Mouse (Mus musculus): Measurements from ENCODE around the gene Fastk. TPM values are rescaled to one million over a fixed set of nuclear protein-coding genes. Genes with fewer than 3 reads are reported as not detected.

Gene Fastk
- polyA plus RNA-seq, 1 experiment: 481 TPM

DNA sequence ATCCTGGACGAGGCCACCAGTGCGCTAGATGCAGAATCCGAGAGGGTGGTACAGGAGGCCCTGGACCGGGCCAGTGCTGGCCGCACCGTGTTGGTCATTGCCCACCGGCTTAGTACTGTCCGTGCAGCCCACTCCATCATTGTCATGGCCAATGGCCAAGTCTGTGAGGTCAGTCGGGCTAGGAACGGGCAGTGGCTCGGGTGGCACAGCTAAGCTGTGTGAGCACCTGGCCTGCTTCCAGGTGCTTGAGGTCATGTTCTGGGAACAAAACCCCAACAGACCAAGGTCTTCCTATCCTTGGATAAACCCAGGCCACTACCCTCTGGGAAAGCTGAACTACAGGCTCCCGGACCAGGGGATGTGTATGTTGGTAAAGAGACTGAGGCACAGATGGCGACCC, 36.4 kb downstream of the Fastk start:
- no peak overlapping the region for H3K4me3 ChIP-seq (ENCODE audit: control insufficient read depth, insufficient read depth, low read length)
- no peak for DNase-seq
- 95% methylated on average over 13 of the region's 13 CpGs for WGBS
- TF ChIP-seq POLR2A (IDR thresholded peaks at IDR 0.05; ENCODE audit: control insufficient read depth, extremely low read depth, insufficient read depth, low read length, poor library complexity) (no peak), CTCF (IDR thresholded peaks at IDR 0.05; ENCODE audit: borderline replicate concordance, control insufficient read depth, extremely low read depth, insufficient read depth, low read length, poor library complexity) (no peak)
- no peaks in the 10 kb centered on the region; the same call in 1 of the 2 replicates for H3K27me3 ChIP-seq (ENCODE audit: control insufficient read depth, insufficient read depth, low read length)
- H3K36me3 ChIP-seq (ENCODE audit: control insufficient read depth, insufficient read depth, low read length): no peaks in the 10 kb centered on the region
- no peak overlapping the region for H3K27ac ChIP-seq (ENCODE audit: control insufficient read depth, insufficient read depth, low read length)
- no peaks in the 10 kb centered on the region for H3K4me1 ChIP-seq (replicated peaks; ENCODE audit: control insufficient read depth, insufficient read depth, low read length)

DNA sequence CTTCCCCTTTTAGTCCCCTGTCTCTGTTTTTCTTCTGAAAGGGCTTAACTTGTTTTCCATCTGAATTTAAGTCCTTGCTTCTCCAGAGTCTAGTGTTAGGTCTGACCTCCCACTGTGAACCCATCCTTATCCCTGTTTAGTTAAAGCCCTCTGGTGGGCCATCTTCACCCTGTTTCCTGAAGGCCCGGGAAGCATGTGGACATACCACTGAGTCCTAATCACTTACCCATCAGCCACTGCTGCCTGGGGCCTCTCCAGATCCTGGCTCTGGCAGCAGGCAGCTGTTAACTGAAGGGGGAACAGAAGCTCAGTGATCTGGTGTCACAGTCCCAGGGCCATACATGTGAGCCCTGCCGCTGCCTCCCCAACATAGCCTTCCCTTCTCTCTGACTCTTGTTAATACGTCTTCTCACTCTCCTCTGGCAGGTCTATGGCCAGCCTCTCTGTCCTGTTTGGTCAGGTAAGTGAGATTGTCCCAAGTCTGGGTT, 39.7 kb downstream of the Fastk start:
- WGBS: 97% methylated on average over 3 of the region's 3 CpGs
- Histone ChIP-seq H3K4me3 (ENCODE audit: control insufficient read depth, insufficient read depth, low read length) (no peak overlapping the region), H3K36me3 (ENCODE audit: control insufficient read depth, insufficient read depth, low read length) (no peaks in the 10 kb centered on the region), H3K27me3 (ENCODE audit: control insufficient read depth, insufficient read depth, low read length) (no peaks in the 10 kb centered on the region), H3K27ac (ENCODE audit: control insufficient read depth, insufficient read depth, low read length) (no peak overlapping the region), H3K4me1 (replicated peaks; ENCODE audit: control insufficient read depth, insufficient read depth, low read length) (no peaks in the 10 kb centered on the region)
- DNase-seq: no peak
- TF ChIP-seq POLR2A (IDR thresholded peaks at IDR 0.05; ENCODE audit: control insufficient read depth, extremely low read depth, insufficient read depth, low read length, poor library complexity) (no peak), CTCF (IDR thresholded peaks at IDR 0.05; ENCODE audit: borderline replicate concordance, control insufficient read depth, extremely low read depth, insufficient read depth, low read length, poor library complexity) (no peak)

DNA sequence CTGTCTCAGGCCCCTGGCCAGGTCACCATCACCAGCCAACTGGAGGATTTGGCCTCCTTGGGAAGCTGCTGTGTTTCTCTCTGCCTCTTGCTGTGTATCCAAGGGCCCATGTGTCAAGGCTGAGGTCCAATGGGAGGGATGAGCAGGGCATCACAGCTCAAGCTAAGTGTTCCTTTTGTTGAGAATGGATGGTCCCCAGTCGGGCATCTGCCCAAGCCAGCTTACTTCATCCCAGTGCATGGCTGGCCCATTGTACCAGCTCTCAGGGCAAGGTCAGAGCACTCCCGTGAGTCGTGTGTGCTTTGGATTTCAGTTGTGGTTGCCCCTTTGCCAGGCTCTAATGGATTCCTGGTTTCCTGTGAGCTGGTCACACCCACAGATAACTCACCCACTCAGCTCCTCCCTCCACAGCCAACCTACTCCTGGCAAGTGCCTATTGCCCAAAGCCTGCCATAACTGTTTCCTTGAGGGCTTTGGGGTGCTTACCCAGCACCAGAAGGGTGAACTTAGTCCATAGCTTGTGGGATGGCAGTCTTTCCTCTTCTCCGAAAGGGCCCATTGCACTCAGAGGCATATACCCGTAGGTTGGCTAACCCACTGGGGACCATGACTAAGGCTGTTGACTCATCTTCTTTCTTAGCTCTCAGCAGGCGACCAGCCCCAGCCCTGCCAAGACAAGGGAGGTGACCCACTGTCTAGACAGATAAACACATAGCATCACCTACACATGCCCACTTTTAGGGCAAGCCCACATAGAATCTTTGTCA, 40.3 kb downstream of the Fastk start:
- no peaks in the 10 kb centered on the region for H3K27me3 ChIP-seq (ENCODE audit: control insufficient read depth, insufficient read depth, low read length)
- 84% methylated on average over 6 of the region's 6 CpGs for WGBS
- H3K36me3 ChIP-seq (ENCODE audit: control insufficient read depth, insufficient read depth, low read length): no peaks in the 10 kb centered on the region

DNA sequence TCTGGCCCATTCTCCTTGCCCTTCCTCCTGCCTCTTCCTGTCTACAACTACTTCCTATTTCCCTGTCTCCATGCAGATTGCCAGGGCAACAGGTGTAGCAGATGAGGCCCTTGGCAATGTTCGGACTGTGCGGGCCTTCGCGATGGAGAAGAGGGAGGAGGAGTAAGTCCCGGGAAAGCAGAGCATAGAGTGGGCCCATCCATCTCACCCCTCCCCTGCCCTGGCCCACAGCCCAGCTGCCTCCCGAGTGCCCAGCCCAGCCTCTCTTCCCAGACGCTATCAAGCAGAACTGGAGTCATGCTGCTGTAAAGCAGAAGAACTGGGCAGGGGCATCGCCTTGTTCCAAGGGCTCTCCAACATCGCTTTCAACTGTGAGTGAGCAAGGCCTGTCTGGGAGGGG, 43.1 kb downstream of the Fastk start:
- Histone ChIP-seq H3K27me3 (ENCODE audit: control insufficient read depth, insufficient read depth, low read length) (no peaks in the 10 kb centered on the region), H3K27ac (ENCODE audit: control insufficient read depth, insufficient read depth, low read length) (no peak overlapping the region), H3K4me1 (replicated peaks; ENCODE audit: control insufficient read depth, insufficient read depth, low read length) (no peaks in the 10 kb centered on the region), H3K36me3 (ENCODE audit: control insufficient read depth, insufficient read depth, low read length) (no peaks in the 10 kb centered on the region), H3K4me3 (ENCODE audit: control insufficient read depth, insufficient read depth, low read length) (no peak overlapping the region)
- TF ChIP-seq POLR2A (IDR thresholded peaks at IDR 0.05; ENCODE audit: control insufficient read depth, extremely low read depth, insufficient read depth, low read length, poor library complexity) (no peak), CTCF (IDR thresholded peaks at IDR 0.05; ENCODE audit: borderline replicate concordance, control insufficient read depth, extremely low read depth, insufficient read depth, low read length, poor library complexity) (no peak)
- no peak for DNase-seq
- 97% methylated on average over 9 of the region's 9 CpGs for WGBS

More for the DNA sequence above, 40.3 kb downstream of the Fastk start:
- Histone ChIP-seq H3K4me3 (ENCODE audit: control insufficient read depth, insufficient read depth, low read length) (no peak overlapping the region), H3K27ac (ENCODE audit: control insufficient read depth, insufficient read depth, low read length) (no peak overlapping the region), H3K4me1 (replicated peaks; ENCODE audit: control insufficient read depth, insufficient read depth, low read length) (no peaks in the 10 kb centered on the region)
- no peak for DNase-seq
- TF ChIP-seq POLR2A (IDR thresholded peaks at IDR 0.05; ENCODE audit: control insufficient read depth, extremely low read depth, insufficient read depth, low read length, poor library complexity): no peak
- TF ChIP-seq CTCF (IDR thresholded peaks at IDR 0.05; ENCODE audit: borderline replicate concordance, control insufficient read depth, extremely low read depth, insufficient read depth, low read length, poor library complexity): no peak

DNA sequence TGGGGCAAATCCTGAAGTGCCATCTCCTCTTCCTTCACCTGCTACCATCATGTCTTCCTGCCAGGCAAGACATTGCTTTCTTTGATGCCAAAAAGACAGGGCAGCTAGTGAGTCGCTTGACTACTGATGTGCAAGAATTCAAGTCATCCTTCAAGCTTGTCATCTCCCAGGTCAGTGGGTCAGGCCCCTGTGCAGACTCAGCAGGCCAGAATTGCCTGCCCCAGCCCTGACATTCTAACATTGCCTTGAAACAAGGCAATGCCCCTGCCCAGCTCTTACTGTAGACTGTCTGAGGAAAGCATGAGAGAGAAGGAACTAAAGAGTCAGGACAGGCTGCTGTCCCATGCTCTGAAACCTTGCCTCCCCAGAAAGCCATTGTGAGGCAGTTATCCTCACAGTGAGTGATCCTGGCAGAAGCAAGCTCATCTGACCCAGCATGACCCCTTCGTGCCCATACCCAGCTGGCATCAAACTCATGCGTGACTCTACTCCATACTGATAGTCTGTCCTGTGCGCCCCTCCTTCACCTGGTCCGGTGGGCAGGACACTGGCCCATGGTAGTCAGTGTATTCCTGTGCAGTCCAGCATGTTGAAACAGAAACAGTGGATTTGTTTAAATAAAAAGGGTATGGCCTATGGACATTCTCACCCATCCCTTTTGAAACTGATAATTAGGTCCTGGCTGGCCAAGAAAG, 44.0 kb downstream of the Fastk start:
- no peak for DNase-seq
- TF ChIP-seq POLR2A (IDR thresholded peaks at IDR 0.05; ENCODE audit: control insufficient read depth, extremely low read depth, insufficient read depth, low read length, poor library complexity) (no peak), CTCF (IDR thresholded peaks at IDR 0.05; ENCODE audit: borderline replicate concordance, control insufficient read depth, extremely low read depth, insufficient read depth, low read length, poor library complexity) (no peak)
- H3K27me3 ChIP-seq (ENCODE audit: control insufficient read depth, insufficient read depth, low read length): no peaks in the 10 kb centered on the region
- 99% methylated on average over 5 of the region's 5 CpGs for WGBS
- no peak overlapping the region for H3K4me3 ChIP-seq (ENCODE audit: control insufficient read depth, insufficient read depth, low read length)
- no peaks in the 10 kb centered on the region for H3K4me1 ChIP-seq (replicated peaks; ENCODE audit: control insufficient read depth, insufficient read depth, low read length)
- H3K36me3 ChIP-seq (ENCODE audit: control insufficient read depth, insufficient read depth, low read length): no peaks in the 10 kb centered on the region
- H3K27ac ChIP-seq (ENCODE audit: control insufficient read depth, insufficient read depth, low read length): no peak overlapping the region

DNA sequence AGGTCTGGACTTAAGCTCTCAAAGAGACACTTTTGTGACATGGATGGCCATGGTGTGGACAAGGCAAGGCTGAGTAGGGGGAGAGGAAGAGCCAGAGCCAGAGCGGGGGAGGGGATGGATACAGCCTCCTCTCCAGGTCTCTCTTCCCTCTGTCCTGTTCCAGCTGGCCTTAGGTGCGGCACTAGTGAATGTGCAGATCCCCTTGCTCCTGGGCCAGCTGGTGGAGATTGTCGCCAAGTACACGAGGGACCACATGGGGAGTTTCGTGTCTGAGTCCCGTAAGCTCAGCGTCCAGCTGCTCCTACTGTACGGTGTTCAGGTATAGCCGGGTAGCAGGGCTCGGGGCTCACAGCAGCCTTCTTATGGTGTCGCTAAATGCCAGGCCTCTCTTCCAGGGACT, 44.7 kb downstream of the Fastk start:
- H3K27me3 ChIP-seq (ENCODE audit: control insufficient read depth, insufficient read depth, low read length): no peaks in the 10 kb centered on the region
- H3K36me3 ChIP-seq (ENCODE audit: control insufficient read depth, insufficient read depth, low read length): no peaks in the 10 kb centered on the region
- no peak for DNase-seq
- H3K4me1 ChIP-seq (replicated peaks; ENCODE audit: control insufficient read depth, insufficient read depth, low read length): no peaks in the 10 kb centered on the region
- no peak overlapping the region for H3K4me3 ChIP-seq (ENCODE audit: control insufficient read depth, insufficient read depth, low read length)
- TF ChIP-seq CTCF (IDR thresholded peaks at IDR 0.05; ENCODE audit: borderline replicate concordance, control insufficient read depth, extremely low read depth, insufficient read depth, low read length, poor library complexity) (no peak), POLR2A (IDR thresholded peaks at IDR 0.05; ENCODE audit: control insufficient read depth, extremely low read depth, insufficient read depth, low read length, poor library complexity) (no peak)
- no peak overlapping the region for H3K27ac ChIP-seq (ENCODE audit: control insufficient read depth, insufficient read depth, low read length)
- WGBS: 97% methylated on average over 11 of the region's 11 CpGs
